Mouse (Mus musculus) thymus, postnatal 0 days (tissue): ENCODE measurements around the gene Gm3424. TPM values are rescaled to one million over a fixed set of nuclear protein-coding genes. Genes with fewer than 3 reads are reported as not detected.
"Not testable (repeated sequence)": the region's sequence is repeated elsewhere in the genome, so short reads cannot be mapped to it uniquely, and the experiment has no call there.

ENCODE experiments used
- DNase-seq: peaks from one replicate; pipeline ENCODE4 v3.0.0-alpha.2; 2015; ENCODE audit warnings: low spot score
- polyA plus RNA-seq: library from polyadenylated mRNA; unstranded; fragments of >200 nt; fragmentation: Nextera tagmentation; extraction: Ambion mirVana; gene quantifications from 2 replicates; pipeline ENCODE4 v1.2.1, GENCODE M21; 2015

Gene Gm3424
- polyA plus RNA-seq: not detected in 2 replicates

GRCm38 (mm10) chr14:5830229-5830628 is at the start of gene Gm3424:
Gm3424 (minus strand) TSS chr14:5830329.
- DNase-seq: not testable (repeated sequence)

DNA sequence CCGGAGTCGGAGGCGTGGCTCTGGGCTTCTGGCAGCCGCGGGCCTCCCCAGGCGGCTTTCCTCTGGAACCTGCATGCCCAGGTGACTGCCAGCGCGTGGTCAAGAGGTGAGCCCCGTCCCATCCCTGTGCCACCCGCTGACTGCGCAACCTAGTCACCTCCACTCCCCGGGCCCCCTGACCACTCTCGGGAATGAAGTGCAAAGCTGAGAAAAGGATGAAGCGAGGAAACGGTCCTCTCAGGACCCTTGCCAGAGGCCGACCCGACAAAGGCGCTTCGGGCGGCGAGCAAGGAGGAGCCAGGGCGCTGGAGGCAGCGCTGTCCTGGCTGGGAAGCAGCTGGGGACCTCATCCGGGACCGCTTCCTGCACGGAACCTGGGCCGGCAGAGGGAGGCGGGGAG is 49.7 kb upstream of the Gm3424 start:
- not testable (repeated sequence) for DNase-seq

- DNase-seq: not testable (repeated sequence)
Measured at GRCm38 (mm10) chr14:5879136-5879535, 49.0 kb upstream of the Gm3424 start.

GRCm38 (mm10) chr14:5855911-5856310 is 25.8 kb upstream of the Gm3424 start:
- DNase-seq: not testable (repeated sequence)

DNA sequence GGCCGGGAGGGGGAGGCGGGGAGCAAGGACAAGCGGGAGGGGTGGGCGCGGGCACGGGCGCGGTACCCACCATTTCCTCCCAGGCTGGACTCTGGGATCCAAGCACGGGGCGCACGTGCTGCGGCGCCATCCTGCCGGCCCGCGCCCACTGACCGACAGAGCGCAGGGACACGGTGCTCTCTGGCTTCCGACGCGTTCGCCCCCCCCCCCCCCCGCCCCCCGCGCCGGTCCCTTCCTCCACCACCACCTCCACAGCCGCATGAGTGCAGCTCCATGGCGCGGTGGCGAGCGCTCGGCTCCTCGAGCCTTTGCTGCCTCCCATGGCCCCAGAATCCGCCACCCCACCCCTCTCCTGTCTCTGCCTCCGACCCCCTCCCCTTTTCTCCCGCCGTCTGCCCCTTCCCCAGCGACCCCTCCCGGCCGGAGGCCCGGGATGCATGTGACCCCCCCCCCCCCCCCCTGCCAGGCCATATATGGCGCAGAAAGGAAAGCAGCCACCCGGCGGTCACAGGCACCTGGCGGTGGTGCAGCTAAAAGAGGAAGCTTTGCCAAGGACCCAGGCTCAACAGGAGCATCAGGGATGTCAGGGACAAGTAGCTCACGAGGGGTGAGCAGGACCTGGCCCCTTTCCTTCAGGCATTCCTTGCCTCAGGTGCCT is 17.3 kb downstream of the Gm3424 start:
- DNase-seq: not testable (repeated sequence)

DNA sequence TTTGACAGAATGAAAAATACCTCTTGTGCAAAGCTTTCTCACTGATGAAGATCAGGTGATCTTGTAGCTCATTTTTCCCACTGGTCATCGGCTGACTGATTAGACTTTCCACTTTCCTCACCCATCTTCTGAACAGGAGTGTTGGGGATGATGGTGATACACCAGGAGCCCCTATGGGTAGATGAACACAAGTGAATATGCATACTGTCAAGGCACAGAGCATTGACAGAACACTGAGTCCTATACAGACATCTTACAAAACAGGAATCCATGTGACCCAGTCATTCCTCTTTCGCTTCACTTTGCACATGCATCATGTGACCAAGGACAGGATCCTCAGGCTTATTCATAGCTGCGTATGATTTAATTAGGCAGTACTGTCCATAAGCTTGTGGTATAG is 22.2 kb downstream of the Gm3424 start, which contains the start of gene Gm3383:
Gm3383 (minus strand) TSS at position 101 of the 400 bp plus-strand sequence.
- DNase-seq: not testable (repeated sequence)

Other genes with a start within 250 kb of the Gm3424 start
- gene Gm8265, start 197.3 kb downstream of the Gm3424 start, polyA plus RNA-seq: not detected in 2 replicates
- gene Gm9603, start 142.9 kb downstream of the Gm3424 start, polyA plus RNA-seq: not detected in 2 replicates
- gene Gm3373, start 88.8 kb downstream of the Gm3424 start, polyA plus RNA-seq: 0.07 TPM in 1 of 2 replicates, not detected in the other
- gene Gm3383, start 22.3 kb downstream of the Gm3424 start, polyA plus RNA-seq: 0.36 and 0.43 TPM in 2 replicates
- 0.07 TPM in 1 of 2 replicates, not detected in the other for gene Gm8237, start 50.1 kb upstream of the Gm3424 start, polyA plus RNA-seq
- 0.08 TPM in 1 of 2 replicates, not detected in the other for gene Gm3248, start 131.4 kb upstream of the Gm3424 start, polyA plus RNA-seq
- gene Gm3453, start 148.8 kb upstream of the Gm3424 start, polyA plus RNA-seq: not detected in 2 replicates
- not detected in 2 replicates for gene Gm6337, start 227.9 kb upstream of the Gm3424 start, polyA plus RNA-seq